Comparison of ENCODE assay signal across 11 mouse cellular contexts in genomic region chr16:16225828-16226227, GRCm38 (mm10). TPM values are rescaled to one million over a fixed set of nuclear protein-coding genes. Genes with fewer than 3 reads are reported as not detected.
DNase-seq lines count a peak whose midpoint lies in the region; ATAC-seq and TF ChIP-seq lines count a peak whose summit lies in the region.
"Had no signal": no experiment of that assay in that cellular context is flagged by ENCODE, and none has a peak within 500 bp of the region (broad histone marks: within the 10 kb centered on the region; RNA-seq: fewer than 3 reads in every experiment).

No protein-coding gene starts in this region.

- no peak for TF ChIP-seq CTCF in gastrocnemius, adult 2 months (IDR thresholded peaks at IDR 0.05)

- H3K4me3 ChIP-seq in forebrain, embryonic 15.5 days = no peak overlapping the region
- H3K4me3 ChIP-seq in forebrain, embryonic 11.5 days (ENCODE audit: low read depth, low read length) = no peak overlapping the region
- H3K4me3 ChIP-seq in liver, embryonic 15.5 days (replicated peaks) = no peak overlapping the region
- no peak overlapping the region for H3K4me3 ChIP-seq in liver, embryonic 12.5 days
- no peak overlapping the region for H3K4me3 ChIP-seq in heart, embryonic 16.5 days (ENCODE audit: low read length)
- no peak overlapping the region for H3K4me3 ChIP-seq in neural tube, embryonic 15.5 days (replicated peaks)
- no peak overlapping the region for H3K4me3 ChIP-seq in gastrocnemius, adult 2 months
- H3K4me3 ChIP-seq: myocyte had no signal

- no peaks in the 10 kb centered on the region for H3K27me3 ChIP-seq in forebrain, embryonic 15.5 days
- no peaks in the 10 kb centered on the region for H3K27me3 ChIP-seq in forebrain, embryonic 11.5 days (ENCODE audit: control insufficient read depth, insufficient read depth, low read length)
- no peaks in the 10 kb centered on the region for H3K27me3 ChIP-seq in liver, embryonic 15.5 days
- no peaks in the 10 kb centered on the region for H3K27me3 ChIP-seq in liver, embryonic 12.5 days (replicated peaks)
- H3K27me3 ChIP-seq in heart, embryonic 16.5 days (ENCODE audit: control insufficient read depth, insufficient read depth, low read length) = no peaks in the 10 kb centered on the region
- H3K27me3 ChIP-seq in neural tube, embryonic 15.5 days (replicated peaks) = no peaks in the 10 kb centered on the region

- H3K27ac ChIP-seq in forebrain, embryonic 15.5 days (replicated peaks) = no peak overlapping the region
- H3K27ac ChIP-seq in forebrain, embryonic 11.5 days (ENCODE audit: low read depth, low read length) = no peak overlapping the region
- no peak overlapping the region for H3K27ac ChIP-seq in liver, embryonic 15.5 days (replicated peaks)
- no peak overlapping the region for H3K27ac ChIP-seq in liver, embryonic 12.5 days
- H3K27ac ChIP-seq in heart, embryonic 16.5 days (ENCODE audit: low read length) = peak overlapping the region; percentile 53
- H3K27ac ChIP-seq in neural tube, embryonic 15.5 days (replicated peaks) = no peak overlapping the region
- H3K27ac ChIP-seq in gastrocnemius, adult 2 months = no peak overlapping the region
- H3K27ac ChIP-seq: macrophage had no signal

- WGBS in forebrain, embryonic 15.5 days = 76% methylated on average over 22 of the region's 22 CpGs
- 93% methylated on average over 22 of the region's 22 CpGs for WGBS in forebrain, embryonic 11.5 days
- WGBS in liver, embryonic 15.5 days (ENCODE audit: insufficient replicate concordance) = 83% methylated on average over 22 of the region's 22 CpGs
- WGBS in liver, embryonic 12.5 days (ENCODE audit: insufficient replicate concordance) = 92% methylated on average over 22 of the region's 22 CpGs
- WGBS in heart, embryonic 16.5 days = 87% methylated on average over 22 of the region's 22 CpGs
- 86% methylated on average over 22 of the region's 22 CpGs for WGBS in neural tube, embryonic 15.5 days

- H3K4me1 ChIP-seq in forebrain, embryonic 15.5 days = no peaks in the 10 kb centered on the region
- peaks cover 7% of the 10 kb centered on the region; the same call in 1 of the 2 replicates for H3K4me1 ChIP-seq in forebrain, embryonic 11.5 days (replicated peaks; ENCODE audit: control insufficient read depth, insufficient read depth, low read length)
- H3K4me1 ChIP-seq in liver, embryonic 15.5 days (replicated peaks) = no peaks in the 10 kb centered on the region; the same call in 1 of the 2 replicates
- no peaks in the 10 kb centered on the region for H3K4me1 ChIP-seq in liver, embryonic 12.5 days
- H3K4me1 ChIP-seq in heart, embryonic 16.5 days (ENCODE audit: control insufficient read depth, insufficient read depth, low read length) = peaks cover 37% of the 10 kb centered on the region
- H3K4me1 ChIP-seq in neural tube, embryonic 15.5 days = no peaks in the 10 kb centered on the region

- peak; percentile 84 for ATAC-seq in forebrain, embryonic 15.5 days (replicated peaks)
- ATAC-seq in forebrain, embryonic 11.5 days (replicated peaks; ENCODE audit: low FRiP score) = no peak
- 0 out of 2 replicates have a peak, but pooled peaks have one; percentile 25 for ATAC-seq in liver, embryonic 15.5 days (ENCODE audit: insufficient read depth)
- ATAC-seq in liver, embryonic 12.5 days = no peak
- no peak for ATAC-seq in heart, embryonic 16.5 days (replicated peaks; ENCODE audit: extremely low read depth, insufficient read depth, low FRiP score)
- ATAC-seq in neural tube, embryonic 15.5 days (ENCODE audit: low FRiP score) = 0 out of 2 replicates have a peak, but pooled peaks have one; percentile 28

- peak overlapping the region; percentile 26 for H3K4me2 ChIP-seq in forebrain, embryonic 15.5 days (replicated peaks)
- no peak overlapping the region for H3K4me2 ChIP-seq in forebrain, embryonic 11.5 days (ENCODE audit: low read depth, low read length, severe bottlenecking)
- H3K4me2 ChIP-seq in liver, embryonic 15.5 days = no peak overlapping the region
- no peak overlapping the region for H3K4me2 ChIP-seq in liver, embryonic 12.5 days
- H3K4me2 ChIP-seq in heart, embryonic 16.5 days (ENCODE audit: low read depth, low read length) = no peak overlapping the region
- no peak overlapping the region for H3K4me2 ChIP-seq in neural tube, embryonic 15.5 days

- intact Hi-C loops in gastrocnemius, adult 2 months (cut with DNase I) = no loop called here

- no peak for DNase-seq in forebrain, embryonic 11.5 days (ENCODE audit: low spot score)
- DNase-seq in gastrocnemius, adult 2 months = no peak
- no peak for DNase-seq in urinary bladder, adult 18-20 months (ENCODE audit: low spot score in 2 of 2)
- DNase-seq: thymus, adult 18-20 months had no signal

- no peaks in the 10 kb centered on the region for H3K36me3 ChIP-seq in forebrain, embryonic 15.5 days
- no peaks in the 10 kb centered on the region for H3K36me3 ChIP-seq in forebrain, embryonic 11.5 days (ENCODE audit: control insufficient read depth, insufficient read depth, low read length)
- H3K36me3 ChIP-seq in liver, embryonic 15.5 days (replicated peaks) = 0 out of 2 replicates have a peak, but pooled peaks cover 6% of the 10 kb centered on the region
- no peaks in the 10 kb centered on the region for H3K36me3 ChIP-seq in liver, embryonic 12.5 days
- H3K36me3 ChIP-seq in heart, embryonic 16.5 days (ENCODE audit: control insufficient read depth, insufficient read depth) = peaks cover 19% of the 10 kb centered on the region
- no peaks in the 10 kb centered on the region for H3K36me3 ChIP-seq in neural tube, embryonic 15.5 days

- H3K9me3 ChIP-seq in forebrain, embryonic 15.5 days = no peaks in the 10 kb centered on the region
- no peaks in the 10 kb centered on the region for H3K9me3 ChIP-seq in forebrain, embryonic 11.5 days (ENCODE audit: control insufficient read depth, low read length)
- no peaks in the 10 kb centered on the region for H3K9me3 ChIP-seq in liver, embryonic 15.5 days (replicated peaks)
- no peaks in the 10 kb centered on the region for H3K9me3 ChIP-seq in liver, embryonic 12.5 days (replicated peaks)
- no peaks in the 10 kb centered on the region for H3K9me3 ChIP-seq in heart, embryonic 16.5 days (replicated peaks; ENCODE audit: control insufficient read depth, low read length)
- H3K9me3 ChIP-seq in neural tube, embryonic 15.5 days (replicated peaks) = no peaks in the 10 kb centered on the region

- no peak overlapping the region for H3K9ac ChIP-seq in forebrain, embryonic 15.5 days (replicated peaks)
- no peak overlapping the region for H3K9ac ChIP-seq in forebrain, embryonic 11.5 days (ENCODE audit: low read length)
- H3K9ac ChIP-seq in liver, embryonic 15.5 days = no peak overlapping the region
- no peak overlapping the region for H3K9ac ChIP-seq in liver, embryonic 12.5 days
- no peak overlapping the region for H3K9ac ChIP-seq in heart, embryonic 16.5 days (ENCODE audit: low read length)
- no peak overlapping the region for H3K9ac ChIP-seq in neural tube, embryonic 15.5 days (replicated peaks)

RNA-seq across cellular contexts. Expression of gene Pkp2, which starts 12.7 kb away (rescaled TPM):
- 0.70 and 1.0 TPM in 2 replicates for polyA plus RNA-seq in forebrain, embryonic 15.5 days (2015; fragmentation: Nextera tagmentation; extraction: Ambion mirVana)
- 4.0 and 4.4 TPM in 2 replicates for polyA plus RNA-seq in forebrain, embryonic 11.5 days (2014; fragmentation: Nextera tagmentation; extraction: Ambion mirVana)
- 10.5 and 11.7 TPM in 2 replicates for polyA plus RNA-seq in liver, embryonic 15.5 days (2015; fragmentation: Nextera tagmentation; extraction: Ambion mirVana)
- 5.8 and 7.1 TPM in 2 replicates for polyA plus RNA-seq in liver, embryonic 12.5 days (2016; fragmentation: Nextera tagmentation; extraction: Ambion mirVana)
- 116 and 117 TPM in 2 replicates for polyA plus RNA-seq in heart, embryonic 16.5 days (2015; fragmentation: Nextera tagmentation; extraction: Ambion mirVana)
- polyA plus RNA-seq in neural tube, embryonic 15.5 days (2015; fragmentation: Nextera tagmentation; extraction: Ambion mirVana) = 1.9 and 3.3 TPM in 2 replicates
- total RNA-seq in gastrocnemius, adult 2 months (2021) = 1 to 10 TPM; 1.8 to 3.4 TPM

Comparison
In these comparisons a context has a peak if more than half of its experiments do, and no peak if none do; other contexts are left out.
1. ATAC-seq: peak in forebrain, embryonic 15.5 days (single experiment), liver, embryonic 15.5 days (single experiment) and neural tube, embryonic 15.5 days (single experiment); none in forebrain, embryonic 11.5 days (single experiment), liver, embryonic 12.5 days (single experiment) and heart, embryonic 16.5 days (single experiment).